Mouse (Mus musculus) midbrain, embryonic 16.5 days (tissue): ENCODE data around the gene Tinagl1. TPM values are rescaled to one million over a fixed set of nuclear protein-coding genes. Genes with fewer than 3 reads are reported as not detected.

Experiments used
- ATAC-seq: fragments of 200-750 bp; cut with Nextera tagmentation; 2 replicates; pipeline ENCODE4 v1.8.0; 2017; ENCODE audit warnings: moderate TSS enrichment
- H3K27ac ChIP-seq: fragments of 300-500 bp; sonication (generic); 2 replicates; pipeline ENCODE4 v1.5.1; 2014; ENCODE audit warnings: mild to moderate bottlenecking, low read length, mixed read lengths
- H3K27me3 ChIP-seq: fragments of 300-500 bp; sonication (generic); 2 replicates; pipeline ENCODE4 v1.6.1; 2014; ENCODE audit warnings: low read depth, low read length, mixed read lengths; ENCODE audit not compliant: control insufficient read depth, insufficient read depth
- H3K36me3 ChIP-seq: fragments of 300-500 bp; sonication (generic); 2 replicates; pipeline ENCODE4 v1.6.1; 2014; ENCODE audit warnings: mild to moderate bottlenecking, low read length, moderate library complexity, mixed read lengths; ENCODE audit not compliant: control insufficient read depth, insufficient read depth
- H3K4me1 ChIP-seq: fragments of 300-500 bp; sonication (generic); 2 replicates; pipeline ENCODE4 v1.6.1; 2014; ENCODE audit warnings: mild to moderate bottlenecking, low read length, mixed read lengths; ENCODE audit not compliant: control insufficient read depth, insufficient read depth
- H3K4me2 ChIP-seq: fragments of 300-500 bp; sonication (generic); 2 replicates; pipeline ENCODE4 v1.6.1; 2014; ENCODE audit warnings: mild to moderate bottlenecking, low read length, mixed read lengths
- H3K4me3 ChIP-seq: fragments of 300-500 bp; sonication (generic); 2 replicates; pipeline ENCODE4 v1.5.1; 2014; ENCODE audit warnings: low read depth, mild to moderate bottlenecking, low read length, moderate library complexity, mixed read lengths
- H3K9ac ChIP-seq: fragments of 300-500 bp; sonication (generic); 2 replicates; pipeline ENCODE4 v1.6.1; 2014; ENCODE audit warnings: low read depth, low read length, mixed read lengths
- H3K9me3 ChIP-seq: fragments of 300-500 bp; sonication (generic); replicated peaks from 2 replicates; pipeline ENCODE4 v1.6.1; 2014; ENCODE audit warnings: mild to moderate bottlenecking, low read length, mixed read lengths; ENCODE audit not compliant: control insufficient read depth, poor library complexity, severe bottlenecking
- WGBS: fragments of 180-500 bp; shearing (Covaris S2); extraction: QIAGEN DNeasy Blood & Tissue Kit; methylation state at CpG from one replicate; pipeline ENCODE4 v1.1.7; 2014; 5-methylcytosine and 5-hydroxymethylcytosine counted together
- polyA plus RNA-seq: library from polyadenylated mRNA; unstranded; fragments of >200 nt; fragmentation: Nextera tagmentation; extraction: Ambion mirVana; gene quantifications from 2 replicates; pipeline ENCODE4 v1.2.1, GENCODE M21; 2015

Gene Tinagl1
- polyA plus RNA-seq, 1 experiment from 2014 or later: 4.6 TPM

DNA sequence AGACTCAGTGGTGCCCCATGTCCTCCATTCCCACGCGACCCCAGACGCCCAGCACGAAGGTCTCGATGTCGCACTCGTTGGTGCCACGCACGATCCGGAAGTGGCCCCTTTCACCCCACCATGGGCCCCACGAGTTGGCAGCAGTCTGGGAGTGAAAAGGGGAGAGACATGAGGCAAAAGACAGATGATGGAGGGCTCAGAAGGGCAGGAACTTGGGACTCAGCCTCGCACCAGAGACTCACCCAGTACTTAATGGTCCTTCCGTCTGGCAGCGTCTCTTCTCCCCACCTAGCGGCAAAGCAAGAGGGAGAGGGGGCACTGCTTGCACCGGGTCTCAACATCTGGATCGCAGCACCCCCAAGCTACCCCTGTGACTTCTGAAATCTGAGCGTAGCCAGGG is 8.9 kb downstream of the Tinagl1 start:
- no peak overlapping the region for H3K4me3 ChIP-seq
- no peak overlapping the region for H3K4me2 ChIP-seq
- H3K9ac ChIP-seq: no peak overlapping the region
- 84% methylated on average over 18 of the region's 18 CpGs for WGBS
- ATAC-seq: no peak
- H3K36me3 ChIP-seq: no peaks in the 10 kb centered on the region
- no peaks in the 10 kb centered on the region for H3K9me3 ChIP-seq
- no peaks in the 10 kb centered on the region for H3K4me1 ChIP-seq
- H3K27ac ChIP-seq: no peak overlapping the region
- peaks cover 9% of the 10 kb centered on the region for H3K27me3 ChIP-seq

DNA sequence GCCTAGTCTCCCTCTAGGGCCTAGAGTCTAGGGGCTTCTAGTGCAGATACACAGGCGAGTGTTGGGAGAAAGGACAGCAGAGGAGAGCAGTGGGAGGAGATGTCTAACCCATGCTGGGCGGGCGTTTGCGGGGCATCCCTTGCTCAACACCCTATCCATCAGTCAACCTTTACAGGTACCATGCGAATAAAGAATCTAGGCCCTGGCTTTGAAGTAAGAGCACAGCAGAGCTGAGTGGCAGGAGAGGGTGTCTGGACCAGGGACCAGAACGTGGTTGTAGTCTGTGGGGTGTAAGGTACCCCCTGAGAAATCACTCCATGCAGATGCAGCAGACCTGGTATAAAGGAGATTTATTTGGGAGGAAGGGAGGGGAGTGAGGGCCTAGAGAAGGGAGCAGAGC is 10.8 kb downstream of the Tinagl1 start:
- Histone ChIP-seq H3K9me3 (no peaks in the 10 kb centered on the region), H3K4me1 (no peaks in the 10 kb centered on the region), H3K9ac (no peak overlapping the region), H3K4me2 (no peak overlapping the region), H3K27ac (no peak overlapping the region), H3K36me3 (no peaks in the 10 kb centered on the region), H3K27me3 (peaks cover 9% of the 10 kb centered on the region), H3K4me3 (no peak overlapping the region)
- 75% methylated on average over 6 of the region's 6 CpGs for WGBS
- ATAC-seq: no peak

DNA sequence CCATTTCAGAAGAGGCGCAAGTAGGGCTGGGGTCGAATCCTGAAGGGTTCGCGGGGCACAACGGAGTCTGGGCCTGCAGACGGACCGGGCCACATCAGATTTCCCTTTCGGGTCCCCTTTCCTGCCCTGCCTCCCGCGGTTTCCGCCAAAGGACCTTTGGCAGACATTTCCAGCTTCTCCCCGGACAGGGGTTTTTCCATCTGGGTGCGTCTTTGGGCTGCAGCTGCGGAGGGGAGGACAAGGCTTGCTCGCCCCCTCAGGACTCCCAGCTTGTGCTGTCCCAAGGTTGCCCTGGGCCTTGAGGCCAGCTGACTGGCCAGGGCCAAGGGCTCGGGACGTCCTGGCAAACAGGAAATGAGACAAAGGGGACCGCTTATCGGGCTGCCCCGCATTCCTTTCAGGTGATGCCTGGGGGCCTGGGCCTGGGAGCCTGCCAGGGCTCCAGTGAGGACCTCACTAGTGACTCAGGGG is 11.5 kb downstream of the Tinagl1 start:
- 6% methylated on average over 20 of the region's 20 CpGs for WGBS
- Histone ChIP-seq H3K4me3 (no peak overlapping the region; the same call in 1 of the 2 replicates), H3K27ac (no peak overlapping the region), H3K27me3 (peaks cover 9% of the 10 kb centered on the region), H3K36me3 (no peaks in the 10 kb centered on the region), H3K4me1 (no peaks in the 10 kb centered on the region), H3K4me2 (peak overlapping the region; percentile 21; the same call in 1 of the 2 replicates), H3K9ac (0 out of 2 replicates have a peak overlapping the region, but pooled peaks have one; percentile 25), H3K9me3 (no peaks in the 10 kb centered on the region)
- ATAC-seq: no peak

DNA sequence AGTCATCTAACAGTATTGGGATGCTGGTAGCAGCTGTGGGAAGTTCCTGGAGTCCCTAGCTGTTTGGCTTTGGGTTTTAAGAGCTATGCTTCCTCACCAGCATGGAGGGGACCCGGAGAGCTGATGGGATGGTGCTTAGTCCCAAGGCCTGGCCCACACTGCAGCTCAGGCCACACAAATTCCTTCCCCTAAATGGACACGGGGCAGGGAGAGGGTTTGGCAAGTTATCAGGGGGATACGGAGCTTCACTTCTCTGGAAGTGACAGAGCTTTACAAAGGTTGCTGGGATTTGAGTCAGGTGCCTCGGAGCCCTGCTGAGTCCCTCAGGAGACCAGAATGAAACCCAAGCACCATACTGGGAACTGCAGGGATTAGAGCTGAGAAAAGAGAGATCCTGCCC is 13.6 kb downstream of the Tinagl1 start:
- Histone ChIP-seq H3K9ac (peak overlapping the region; percentile 20; the same call in 1 of the 2 replicates), H3K4me1 (no peaks in the 10 kb centered on the region), H3K36me3 (no peaks in the 10 kb centered on the region), H3K9me3 (no peaks in the 10 kb centered on the region), H3K4me2 (no peak overlapping the region), H3K4me3 (no peak overlapping the region), H3K27me3 (peaks cover 9% of the 10 kb centered on the region), H3K27ac (no peak overlapping the region)
- ATAC-seq: no peak
- WGBS: 19% methylated on average over 4 of the region's 4 CpGs

GRCm38 (mm10) chr4:130156812-130157371 is 18.0 kb downstream of the Tinagl1 start:
- H3K4me3 ChIP-seq: no peak overlapping the region
- no peak overlapping the region for H3K9ac ChIP-seq
- H3K36me3 ChIP-seq: no peaks in the 10 kb centered on the region
- no peak for ATAC-seq
- no peaks in the 10 kb centered on the region for H3K9me3 ChIP-seq
- H3K4me2 ChIP-seq: no peak overlapping the region
- no peak overlapping the region for H3K27ac ChIP-seq
- no peaks in the 10 kb centered on the region for H3K4me1 ChIP-seq
- no peaks in the 10 kb centered on the region; the same call in 1 of the 2 replicates for H3K27me3 ChIP-seq
- WGBS: 83% methylated on average over 12 of the region's 12 CpGs

- Histone ChIP-seq H3K4me3 (no peak overlapping the region), H3K4me2 (no peak overlapping the region), H3K27ac (no peak overlapping the region), H3K4me1 (no peaks in the 10 kb centered on the region), H3K9me3 (no peaks in the 10 kb centered on the region), H3K27me3 (peaks cover under 1% of the 10 kb centered on the region), H3K9ac (no peak overlapping the region), H3K36me3 (no peaks in the 10 kb centered on the region)
- WGBS: 80% methylated on average over 3 of the region's 3 CpGs
- no peak for ATAC-seq
These were observed 20.7 kb downstream of the Tinagl1 start for GRCm38 (mm10) chr4:130154250-130154649.

DNA sequence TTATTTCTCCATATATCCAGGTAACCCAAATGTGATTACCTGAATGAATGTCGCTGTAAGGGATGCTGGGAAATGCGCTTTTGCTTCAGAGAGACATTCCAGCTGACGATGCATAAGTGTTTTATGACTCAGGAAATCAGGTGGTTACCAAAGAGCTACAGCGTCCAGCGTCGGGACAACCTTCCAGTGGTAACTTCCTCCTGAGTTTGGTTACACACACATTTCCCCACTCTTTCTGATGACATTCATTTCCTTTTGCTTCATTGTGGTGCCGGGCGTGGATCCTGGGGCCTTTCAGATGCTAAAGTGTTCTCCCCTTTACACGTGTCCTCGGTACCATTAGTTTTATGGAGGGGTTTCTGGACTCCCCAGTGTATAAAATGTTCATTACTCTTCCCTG is 26.5 kb downstream of the Tinagl1 start:
- H3K4me2 ChIP-seq: no peak overlapping the region
- H3K27ac ChIP-seq: no peak overlapping the region
- H3K4me3 ChIP-seq: no peak overlapping the region
- H3K27me3 ChIP-seq: peaks cover 3% of the 10 kb centered on the region
- no peak overlapping the region for H3K9ac ChIP-seq
- no peak for ATAC-seq
- no peaks in the 10 kb centered on the region for H3K36me3 ChIP-seq
- no peaks in the 10 kb centered on the region for H3K9me3 ChIP-seq
- WGBS: 88% methylated on average over 10 of the region's 10 CpGs
- no peaks in the 10 kb centered on the region for H3K4me1 ChIP-seq

DNA sequence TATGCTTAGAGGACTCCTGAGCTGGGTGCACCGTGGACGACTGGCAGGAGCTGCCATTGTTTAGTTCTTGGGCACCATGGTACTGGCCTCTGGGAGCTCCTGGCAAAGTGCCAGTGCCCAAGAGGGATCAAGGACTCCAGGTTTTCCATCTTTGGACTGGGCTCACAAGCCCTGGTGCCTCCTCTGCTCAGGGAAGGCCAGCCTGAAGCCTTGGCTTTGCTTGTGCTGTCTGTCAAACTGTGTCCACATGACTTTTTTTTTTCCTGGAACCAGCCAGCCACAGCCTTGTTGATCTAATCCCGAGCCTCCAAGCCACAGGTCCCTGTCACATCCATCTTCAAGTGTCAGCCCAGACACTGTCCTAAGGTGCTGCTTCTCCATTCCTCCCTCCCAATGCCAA is 33.1 kb downstream of the Tinagl1 start:
- H3K9ac ChIP-seq: no peak overlapping the region
- H3K9me3 ChIP-seq: no peaks in the 10 kb centered on the region
- no peaks in the 10 kb centered on the region for H3K36me3 ChIP-seq
- no peak overlapping the region for H3K4me2 ChIP-seq
- H3K4me1 ChIP-seq: peaks cover 18% of the 10 kb centered on the region
- 42% methylated on average over 3 of the region's 3 CpGs for WGBS
- no peak overlapping the region for H3K27ac ChIP-seq
- no peak overlapping the region for H3K4me3 ChIP-seq
- no peak for ATAC-seq
- H3K27me3 ChIP-seq: peaks cover 20% of the 10 kb centered on the region

DNA sequence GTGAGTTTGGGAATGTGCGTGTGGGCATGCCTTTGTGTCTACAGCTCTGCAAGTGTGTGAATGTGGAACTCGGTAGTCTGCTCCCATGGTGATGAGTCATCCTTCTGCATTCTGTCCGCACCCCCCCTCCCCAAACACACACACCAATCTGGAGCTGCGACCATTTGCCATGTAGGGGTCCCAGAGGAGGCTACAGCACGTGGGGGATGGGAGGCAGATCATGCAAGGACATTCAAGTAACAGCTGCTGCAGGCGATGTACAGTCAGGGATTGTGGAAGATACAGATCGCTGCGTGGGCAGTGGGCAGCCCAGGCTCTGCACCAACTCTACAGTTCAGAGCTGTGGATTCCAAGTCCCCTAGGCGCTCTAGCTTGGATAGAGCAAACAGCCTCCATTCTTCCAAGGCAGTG is 33.9 kb downstream of the Tinagl1 start:
- no peaks in the 10 kb centered on the region for H3K9me3 ChIP-seq
- H3K4me2 ChIP-seq: no peak overlapping the region
- 34% methylated on average over 9 of the region's 9 CpGs for WGBS
- H3K9ac ChIP-seq: no peak overlapping the region
- no peak overlapping the region for H3K4me3 ChIP-seq
- H3K4me1 ChIP-seq: peaks cover 18% of the 10 kb centered on the region
- H3K27me3 ChIP-seq: peaks cover 20% of the 10 kb centered on the region
- H3K27ac ChIP-seq: 0 out of 2 replicates have a peak overlapping the region, but pooled peaks have one; percentile 24
- ATAC-seq: peak; percentile 29; the same call in 1 of the 2 replicates
- H3K36me3 ChIP-seq: no peaks in the 10 kb centered on the region
